Mouse (Mus musculus) liver, adult 2 months (tissue): ENCODE measurements around the gene Pidd1. TPM values are rescaled to one million over a fixed set of nuclear protein-coding genes. Genes with fewer than 3 reads are reported as not detected.

Source experiments
- DNase-seq: peaks from one replicate; pipeline ENCODE4 v3.0.0-alpha.2; 2011; ENCODE audit warnings: low read depth, low spot score; ENCODE audit errors: extremely low read depth
- H3K27ac ChIP-seq: fragments of 200-500 bp; replicated peaks from 2 replicates; pipeline ENCODE4 v1.5.1; 2012; ENCODE audit warnings: low read depth, mild to moderate bottlenecking, control low read depth, inconsistent platforms, low read length; ENCODE audit not compliant: insufficient read depth
- H3K27me3 ChIP-seq: fragments of 200-500 bp; 2 replicates; pipeline ENCODE4 v1.6.1; 2012; ENCODE audit warnings: mild to moderate bottlenecking, moderate library complexity, low read length, inconsistent platforms; ENCODE audit not compliant: control insufficient read depth, insufficient read depth
- H3K36me3 ChIP-seq: fragments of 200-500 bp; 2 replicates; pipeline ENCODE4 v1.6.1; 2012; ENCODE audit warnings: low read length, inconsistent platforms; ENCODE audit not compliant: control insufficient read depth, insufficient read depth
- H3K4me1 ChIP-seq: fragments of 200-500 bp; 2 replicates; pipeline ENCODE4 v1.6.1; 2011; ENCODE audit warnings: low read length; ENCODE audit not compliant: control insufficient read depth, insufficient read depth
- H3K4me3 ChIP-seq: fragments of 200-500 bp; 2 replicates; pipeline ENCODE4 v1.5.1; 2011; ENCODE audit warnings: low read depth, mild to moderate bottlenecking, control low read depth, low read length, moderate library complexity; ENCODE audit not compliant: insufficient read depth
- H3K79me2 ChIP-seq: fragments of 200-500 bp; 2 replicates; pipeline ENCODE4 v1.6.1; 2012; ENCODE audit warnings: inconsistent platforms, mild to moderate bottlenecking, low read length, moderate library complexity; ENCODE audit not compliant: control insufficient read depth, insufficient read depth
- H3K9ac ChIP-seq: fragments of 200-500 bp; 2 replicates; pipeline ENCODE4 v1.6.1; 2012; ENCODE audit warnings: low read depth, mild to moderate bottlenecking, control low read depth, inconsistent platforms, low read length
- CTCF ChIP-seq: fragments of 200-500 bp; IDR thresholded peaks from 2 replicates; pipeline ENCODE4 v1.5.1; 2011; ENCODE audit warnings: low read depth, low read length, control low read depth
- POLR2A ChIP-seq: fragments of 200-500 bp; IDR thresholded peaks from 2 replicates; pipeline ENCODE4 v1.6.1; 2011; ENCODE audit warnings: low read length, control low read depth; ENCODE audit not compliant: insufficient read depth; ENCODE audit errors: extremely low read depth
- WGBS: fragments of 180-500 bp; shearing (Covaris S2); methylation state at CpG from one replicate; pipeline ENCODE4 v1.1.7; 2018; 5-methylcytosine and 5-hydroxymethylcytosine counted together
- polyA plus RNA-seq: library from polyadenylated mRNA; depleted of rRNA; stranded (reverse); fragments of >200 nt; gene quantifications from 2 replicates; pipeline ENCODE4 v1.2.3, GENCODE M21; 2012; rRNA removed
- total RNA-seq: library from RNA; depleted of rRNA; stranded (reverse); fragments of >200 nt; gene quantifications from 2 replicates; pipeline ENCODE4 v1.2.3, GENCODE M21; 2014; rRNA removed

The Pidd1 gene
- 0.37 and 0.94 TPM in 2 replicates for total RNA-seq
- polyA plus RNA-seq = 3.8 and 4.7 TPM in 2 replicates

DNA sequence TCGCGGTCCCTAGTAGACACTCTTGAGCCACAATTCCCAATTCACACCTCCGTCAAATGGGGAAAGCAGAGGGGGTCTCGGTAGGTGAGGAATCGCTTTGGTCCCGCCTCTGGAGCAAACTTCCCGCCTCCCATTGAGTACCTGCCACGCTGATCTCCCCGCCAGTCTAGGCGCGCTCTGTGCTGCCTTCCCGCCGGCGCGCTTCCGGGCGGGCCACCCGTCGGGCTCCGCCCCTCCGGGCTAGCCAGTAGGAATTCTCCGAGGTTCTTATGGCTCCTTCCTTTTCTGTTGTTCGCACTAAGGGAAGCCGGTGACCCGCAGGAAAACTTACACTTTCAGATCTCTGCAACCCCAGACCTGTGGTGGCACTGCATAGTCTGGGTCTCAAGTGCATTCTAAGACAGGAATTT is at the start of gene Pidd1:
Gene Pidd1 (minus strand): TSS at position 198 of the 410 bp plus-strand sequence.
- peak within 1 kb of the TSS; percentile 45 for H3K4me3 ChIP-seq
- under 1% methylated on average over 25 of the region's 25 CpGs for WGBS

DNA sequence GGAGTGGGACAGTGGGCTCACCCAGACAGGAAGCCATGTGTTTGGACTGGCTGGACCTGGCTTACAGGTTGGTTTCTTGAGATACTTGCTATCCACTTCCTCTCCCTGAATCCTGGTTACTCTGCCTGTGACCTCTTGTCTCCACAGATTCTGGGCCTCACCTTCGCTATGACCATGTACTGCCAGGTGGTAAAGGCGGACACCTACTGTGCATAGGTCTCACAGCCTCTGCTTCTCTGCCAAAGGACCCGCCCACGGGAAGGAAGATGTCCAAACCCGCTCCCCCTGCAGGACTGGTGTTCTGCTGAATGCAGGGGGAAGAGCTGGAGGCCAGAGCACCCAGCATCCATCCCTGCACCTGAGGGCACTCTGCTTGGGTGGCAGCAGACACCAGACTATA is 48.9 kb upstream of the Pidd1 start:
- 81% methylated on average over 5 of the region's 5 CpGs for WGBS
- TF ChIP-seq POLR2A = no peak
- no peak for TF ChIP-seq CTCF
- no peak overlapping the region for H3K27ac ChIP-seq
- H3K4me1 ChIP-seq = no peaks in the 10 kb centered on the region
- peaks cover 19% of the 10 kb centered on the region; the same call in 1 of the 2 replicates for H3K36me3 ChIP-seq
- no peaks in the 10 kb centered on the region for H3K27me3 ChIP-seq
- no peak for DNase-seq
- H3K9ac ChIP-seq = no peak overlapping the region
- H3K79me2 ChIP-seq = no peaks in the 10 kb centered on the region
- no peak overlapping the region for H3K4me3 ChIP-seq

More for the DNA sequence above, at the start of gene Pidd1:
- Histone ChIP-seq H3K36me3 (peaks cover 2% of the 10 kb centered on the region; the same call in 1 of the 2 replicates), H3K4me1 (peaks cover 19% of the 10 kb centered on the region), H3K27me3 (no peaks in the 10 kb centered on the region), H3K27ac (peak within 1 kb of the TSS; percentile 57), H3K9ac (peak within 1 kb of the TSS; percentile 69), H3K79me2 (peaks cover 4% of the 10 kb centered on the region; the same call in 1 of the 2 replicates)
- no peak for TF ChIP-seq POLR2A
- no peak for TF ChIP-seq CTCF
- peak; percentile 58 for DNase-seq

GRCm38 (mm10) chr7:141491151-141491550 is 47.3 kb upstream of the Pidd1 start:
- Histone ChIP-seq H3K36me3 (peaks cover 26% of the 10 kb centered on the region), H3K9ac (no peak overlapping the region), H3K4me1 (no peaks in the 10 kb centered on the region), H3K4me3 (no peak overlapping the region), H3K79me2 (no peaks in the 10 kb centered on the region), H3K27ac (no peak overlapping the region), H3K27me3 (no peaks in the 10 kb centered on the region)
- no peak for DNase-seq
- TF ChIP-seq POLR2A (no peak), CTCF (peak; percentile 11; the same call in 1 of the 2 replicates)
- WGBS = 76% methylated on average over 2 of the region's 2 CpGs

GRCm38 (mm10) chr7:141487141-141487540 is 43.3 kb upstream of the Pidd1 start:
- DNase-seq = no peak
- Histone ChIP-seq H3K4me3 (no peak overlapping the region), H3K9ac (no peak overlapping the region), H3K79me2 (peaks cover 7% of the 10 kb centered on the region), H3K36me3 (peaks cover 22% of the 10 kb centered on the region), H3K27ac (no peak overlapping the region), H3K27me3 (no peaks in the 10 kb centered on the region), H3K4me1 (no peaks in the 10 kb centered on the region)
- 96% methylated on average over 7 of the region's 7 CpGs for WGBS
- no peak for TF ChIP-seq POLR2A
- no peak for TF ChIP-seq CTCF

- Histone ChIP-seq H3K4me3 (no peak overlapping the region), H3K9ac (no peak overlapping the region), H3K27ac (no peak overlapping the region), H3K4me1 (peaks cover 4% of the 10 kb centered on the region), H3K79me2 (peaks cover 13% of the 10 kb centered on the region), H3K27me3 (no peaks in the 10 kb centered on the region), H3K36me3 (peaks cover 20% of the 10 kb centered on the region)
- 93% methylated on average over 1 of the region's 1 CpGs for WGBS
- DNase-seq = no peak
- TF ChIP-seq CTCF = no peak
- TF ChIP-seq POLR2A = no peak
These were observed 42.4 kb upstream of the Pidd1 start for GRCm38 (mm10) chr7:141486239-141486638.

DNA sequence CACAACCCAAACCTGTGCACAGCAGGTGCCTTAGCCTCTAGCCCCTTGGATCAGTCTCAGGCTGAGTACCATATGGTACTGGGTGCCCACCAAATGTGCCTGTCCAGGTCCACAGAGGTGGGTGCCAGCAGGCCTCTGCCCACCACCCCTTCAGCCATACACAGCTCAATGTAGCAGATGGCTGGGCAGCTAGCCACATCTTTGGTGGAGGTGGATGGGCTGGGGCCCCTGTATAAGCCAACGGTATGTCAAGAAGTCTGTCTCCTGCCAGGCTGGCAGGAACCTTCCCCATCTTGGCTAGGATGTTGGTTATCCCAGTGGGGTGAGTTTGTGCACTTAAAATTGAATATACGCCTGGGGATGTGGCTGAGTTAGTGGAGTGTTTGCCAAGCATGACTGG is 41.8 kb upstream of the Pidd1 start:
- Histone ChIP-seq H3K27me3 (no peaks in the 10 kb centered on the region), H3K79me2 (peaks cover 18% of the 10 kb centered on the region), H3K27ac (no peak overlapping the region), H3K36me3 (peaks cover 16% of the 10 kb centered on the region), H3K4me1 (peaks cover 8% of the 10 kb centered on the region), H3K4me3 (no peak overlapping the region), H3K9ac (no peak overlapping the region)
- TF ChIP-seq POLR2A = no peak
- no peak for TF ChIP-seq CTCF
- no peak for DNase-seq
- WGBS = 96% methylated on average over 2 of the region's 2 CpGs
